Mouse (Mus musculus) embryonic fibroblast, embryonic 13.5 days (primary cell): ENCODE results near the gene Ngf. TPM values are rescaled to one million over a fixed set of nuclear protein-coding genes. Genes with fewer than 3 reads are reported as not detected.

Experiments
- H3K27ac ChIP-seq: 2 replicates; pipeline ENCODE4 v1.5.1; 2012; ENCODE audit warnings: low read length, control low read depth, inconsistent platforms; ENCODE audit not compliant: insufficient read depth
- H3K4me1 ChIP-seq: 2 replicates; pipeline ENCODE4 v1.6.1; 2011; ENCODE audit warnings: low read length; ENCODE audit not compliant: control insufficient read depth, insufficient read depth
- H3K4me3 ChIP-seq: 2 replicates; pipeline ENCODE4 v1.5.1; 2011; ENCODE audit warnings: mild to moderate bottlenecking, control low read depth, low read length; ENCODE audit not compliant: insufficient read depth
- CTCF ChIP-seq: IDR thresholded peaks from 2 replicates; pipeline ENCODE4 v1.5.1; 2011; ENCODE audit warnings: mild to moderate bottlenecking, control low read depth, low read length, moderate library complexity, borderline replicate concordance; ENCODE audit not compliant: insufficient read depth
- POLR2A ChIP-seq: IDR thresholded peaks from 2 replicates; pipeline ENCODE4 v1.6.1; 2011; ENCODE audit warnings: low read depth, mild to moderate bottlenecking, control low read depth, low read length, moderate library complexity
- polyA plus RNA-seq: library from polyadenylated mRNA; stranded (reverse); fragments of >200 nt; gene quantifications from 2 replicates; pipeline ENCODE4 v1.2.4, GENCODE M21; 2011; ENCODE audit warnings: low read depth; ENCODE audit not compliant: missing spikeins, insufficient read length

The Ngf gene
- polyA plus RNA-seq, 1 experiment: 18.1 TPM

DNA sequence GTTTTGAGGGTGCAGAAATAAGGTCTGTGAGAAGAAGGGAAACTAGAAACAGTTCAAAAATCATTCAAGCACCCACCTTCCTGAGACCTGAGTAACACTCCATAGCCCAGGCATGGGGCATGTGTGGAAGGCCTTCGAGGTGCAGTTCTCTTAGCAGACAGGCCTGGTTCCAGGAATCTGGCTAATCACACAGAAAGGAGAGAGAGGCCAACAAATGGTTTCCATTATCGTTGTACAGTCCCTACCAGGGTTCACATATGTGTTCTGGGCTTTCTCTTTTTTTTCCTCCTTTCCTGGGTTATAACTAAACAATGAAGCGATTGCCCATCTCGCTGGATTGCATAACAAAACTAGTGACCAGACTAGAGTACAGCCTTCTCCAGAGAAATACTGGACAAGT lies 35.4 kb downstream of the Ngf start:
- peaks cover 14% of the 10 kb centered on the region for H3K4me1 ChIP-seq
- H3K27ac ChIP-seq: 0 out of 2 replicates have a peak overlapping the region, but pooled peaks have one; percentile 6
- no peak overlapping the region for H3K4me3 ChIP-seq
- TF ChIP-seq CTCF: no peak

DNA sequence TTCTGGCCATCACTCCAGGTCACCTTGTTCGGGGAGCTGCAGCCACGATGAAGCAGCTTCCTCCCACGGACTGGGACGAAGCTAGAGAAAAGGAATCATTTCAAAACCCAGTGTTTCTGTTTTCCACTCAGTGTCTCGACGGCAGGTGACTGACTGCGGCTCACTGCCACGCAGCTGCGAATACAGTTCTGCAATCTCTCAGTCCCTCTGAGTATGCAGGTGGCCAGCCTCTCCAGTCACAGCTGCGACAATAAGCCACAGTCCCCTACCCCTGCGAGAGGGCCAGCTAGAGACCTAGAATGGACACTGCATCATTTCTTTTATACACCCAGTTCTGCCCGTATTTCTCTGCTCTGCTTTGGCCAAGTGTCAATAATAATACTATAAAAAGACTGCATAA lies 36.3 kb downstream of the Ngf start:
- no peak for TF ChIP-seq POLR2A
- no peak for TF ChIP-seq CTCF
- Histone ChIP-seq H3K27ac (no peak overlapping the region), H3K4me1 (peaks cover 12% of the 10 kb centered on the region), H3K4me3 (no peak overlapping the region)

DNA sequence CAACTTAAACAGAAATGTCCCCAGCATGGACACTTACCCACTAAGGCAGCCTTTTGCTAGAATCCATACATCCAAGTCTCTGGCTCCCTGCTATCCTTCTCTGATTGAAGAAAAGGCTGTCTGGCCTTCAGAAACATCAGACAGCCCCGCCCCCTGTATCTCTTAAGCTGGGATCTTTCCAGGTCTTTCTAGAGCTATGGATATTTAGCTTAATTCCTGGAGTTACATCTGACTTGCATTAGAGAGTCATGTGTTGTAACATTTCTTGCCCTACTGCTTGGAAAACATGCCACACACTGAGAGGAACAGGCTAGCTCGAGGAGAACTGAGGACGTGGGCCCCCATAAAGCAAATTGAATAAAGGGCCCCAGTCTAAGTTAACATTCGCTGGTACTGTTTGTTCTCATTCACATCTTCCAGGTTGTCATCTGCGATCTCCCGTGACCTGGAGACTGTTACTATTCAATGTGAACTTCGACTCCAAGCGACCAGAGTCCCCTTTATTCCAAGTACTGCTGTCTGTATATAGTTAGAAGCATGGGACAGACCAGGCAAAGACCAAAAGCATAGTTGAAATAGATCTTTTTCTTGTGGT lies 38.0 kb downstream of the Ngf start:
- Histone ChIP-seq H3K4me3 (no peak overlapping the region), H3K4me1 (peaks cover 11% of the 10 kb centered on the region), H3K27ac (peak overlapping the region; percentile 94)
- no peak for TF ChIP-seq CTCF
- TF ChIP-seq POLR2A: no peak

- H3K4me3 ChIP-seq: no peak overlapping the region
- H3K4me1 ChIP-seq: peaks cover 11% of the 10 kb centered on the region
- peak overlapping the region; percentile 55 for H3K27ac ChIP-seq
- TF ChIP-seq CTCF (no peak), POLR2A (no peak)
Observed at GRCm38 (mm10) chr3:102508455-102508854, 38.7 kb downstream of the Ngf start.

DNA sequence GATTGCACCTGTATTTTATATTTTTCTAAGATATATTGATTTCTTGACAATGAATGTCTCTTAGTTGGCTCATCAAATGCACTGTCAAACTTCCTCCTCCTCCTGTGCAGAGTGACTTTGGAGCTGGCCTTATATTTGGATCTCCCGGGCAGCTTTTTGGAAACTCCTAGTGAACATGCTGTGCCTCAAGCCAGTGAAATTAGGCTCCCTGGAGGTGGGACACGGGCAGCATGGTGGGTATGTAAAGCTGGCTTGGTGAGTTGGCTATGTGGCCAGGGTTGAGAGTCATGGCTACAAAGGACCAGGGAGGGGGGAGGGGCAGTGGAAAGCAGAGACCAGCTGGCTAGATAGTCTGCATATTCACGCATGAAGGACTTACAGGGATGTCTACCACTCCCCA lies 39.9 kb downstream of the Ngf start:
- H3K27ac ChIP-seq: no peak overlapping the region
- no peak for TF ChIP-seq CTCF
- TF ChIP-seq POLR2A: no peak
- H3K4me3 ChIP-seq: no peak overlapping the region
- H3K4me1 ChIP-seq: peaks cover 11% of the 10 kb centered on the region

- no peak overlapping the region for H3K27ac ChIP-seq
- TF ChIP-seq POLR2A (no peak), CTCF (no peak)
- no peaks in the 10 kb centered on the region for H3K4me1 ChIP-seq
- H3K4me3 ChIP-seq: no peak overlapping the region
Observed at GRCm38 (mm10) chr3:102516937-102517336, 47.2 kb downstream of the Ngf start.

DNA sequence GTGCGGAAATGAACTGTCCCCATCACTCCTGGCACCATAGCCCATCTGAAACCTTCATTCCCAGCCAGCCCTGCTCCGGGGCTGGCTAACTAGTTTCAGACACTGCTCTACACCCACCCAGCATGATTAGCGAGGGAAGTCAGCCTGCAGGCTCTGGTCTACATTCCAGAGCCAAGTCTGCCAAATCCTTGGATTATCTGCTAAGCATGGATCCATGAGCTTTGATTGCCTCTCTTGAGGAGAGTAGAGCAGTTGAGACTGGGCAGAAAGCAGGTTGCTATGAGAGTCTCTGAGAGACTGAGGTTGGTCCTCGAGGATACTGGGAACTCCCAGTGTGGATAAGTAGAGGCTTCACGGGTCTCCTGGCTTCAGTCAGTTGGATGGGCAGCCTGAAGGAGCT lies 51.3 kb downstream of the Ngf start:
- H3K27ac ChIP-seq: no peak overlapping the region
- H3K4me1 ChIP-seq: peaks cover 7% of the 10 kb centered on the region; the same call in 1 of the 2 replicates
- H3K4me3 ChIP-seq: no peak overlapping the region
- TF ChIP-seq POLR2A (no peak), CTCF (no peak)

DNA sequence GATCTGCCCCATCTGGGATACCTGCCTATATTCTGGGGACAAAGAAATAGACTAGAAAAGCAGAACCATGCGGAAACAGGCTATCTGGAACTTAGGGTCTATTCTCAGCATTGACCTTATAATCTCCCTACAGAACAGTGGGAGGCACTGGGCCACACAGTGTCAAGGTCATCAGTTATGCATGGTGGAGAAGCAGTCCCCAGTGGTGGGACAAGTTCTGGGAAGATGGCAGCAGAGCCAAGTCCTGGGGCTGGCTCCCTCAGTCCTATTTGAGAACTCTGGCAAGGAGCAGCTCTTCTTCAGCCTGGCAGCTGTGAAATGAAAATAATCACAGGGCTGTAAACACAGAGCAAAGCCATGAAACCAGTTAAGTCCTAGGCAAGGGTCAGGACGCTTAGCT lies 54.0 kb downstream of the Ngf start:
- TF ChIP-seq CTCF (no peak), POLR2A (no peak)
- no peak overlapping the region for H3K27ac ChIP-seq
- H3K4me1 ChIP-seq: peaks cover 14% of the 10 kb centered on the region
- H3K4me3 ChIP-seq: no peak overlapping the region

GRCm38 (mm10) chr3:102524951-102525350 lies 55.2 kb downstream of the Ngf start:
- H3K4me1 ChIP-seq: peaks cover 19% of the 10 kb centered on the region
- TF ChIP-seq CTCF (no peak), POLR2A (no peak)
- H3K27ac ChIP-seq: no peak overlapping the region
- no peak overlapping the region for H3K4me3 ChIP-seq

DNA sequence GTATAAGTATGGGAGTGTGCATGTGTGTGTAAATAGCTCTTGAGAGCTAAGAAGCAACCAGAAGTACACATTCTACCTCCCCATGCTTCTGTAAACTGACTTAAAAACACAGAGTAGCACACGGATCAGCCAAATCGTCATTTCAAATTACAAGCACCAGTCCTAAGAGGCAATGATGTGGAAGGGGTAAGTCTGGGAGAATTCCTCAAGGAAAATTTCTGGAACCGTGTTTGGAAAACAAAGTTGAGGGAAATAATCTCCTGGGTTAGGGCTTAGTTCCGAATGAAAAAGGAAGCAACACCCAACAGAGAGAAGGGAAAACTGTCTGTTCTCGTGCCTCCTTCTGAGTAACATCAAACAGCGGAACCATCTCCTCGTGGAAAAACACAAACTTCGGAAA lies 56.1 kb downstream of the Ngf start:
- H3K4me3 ChIP-seq: no peak overlapping the region
- TF ChIP-seq CTCF (no peak), POLR2A (no peak)
- peaks cover 19% of the 10 kb centered on the region for H3K4me1 ChIP-seq
- peak overlapping the region; percentile 57 for H3K27ac ChIP-seq
